Mouse (Mus musculus) liver, adult 2 months (tissue): ENCODE results near the gene Tmem219. TPM values are rescaled to one million over a fixed set of nuclear protein-coding genes. Genes with fewer than 3 reads are reported as not detected.
A peak's percentile ranks its signal among the peaks of the same experiment; 100 is the strongest.

Experiments used
- DNase-seq: peaks from one replicate; pipeline ENCODE4 v3.0.0-alpha.2; 2011; ENCODE audit warnings: low read depth, low spot score; ENCODE audit errors: extremely low read depth
- H3K27ac ChIP-seq: fragments of 200-500 bp; replicated peaks from 2 replicates; pipeline ENCODE4 v1.5.1; 2012; ENCODE audit warnings: low read depth, mild to moderate bottlenecking, control low read depth, inconsistent platforms, low read length; ENCODE audit not compliant: insufficient read depth
- H3K27me3 ChIP-seq: fragments of 200-500 bp; 2 replicates; pipeline ENCODE4 v1.6.1; 2012; ENCODE audit warnings: mild to moderate bottlenecking, moderate library complexity, low read length, inconsistent platforms; ENCODE audit not compliant: control insufficient read depth, insufficient read depth
- H3K36me3 ChIP-seq: fragments of 200-500 bp; 2 replicates; pipeline ENCODE4 v1.6.1; 2012; ENCODE audit warnings: low read length, inconsistent platforms; ENCODE audit not compliant: control insufficient read depth, insufficient read depth
- H3K4me1 ChIP-seq: fragments of 200-500 bp; 2 replicates; pipeline ENCODE4 v1.6.1; 2011; ENCODE audit warnings: low read length; ENCODE audit not compliant: control insufficient read depth, insufficient read depth
- H3K4me3 ChIP-seq: fragments of 200-500 bp; 2 replicates; pipeline ENCODE4 v1.5.1; 2011; ENCODE audit warnings: low read depth, mild to moderate bottlenecking, control low read depth, low read length, moderate library complexity; ENCODE audit not compliant: insufficient read depth
- H3K79me2 ChIP-seq: fragments of 200-500 bp; 2 replicates; pipeline ENCODE4 v1.6.1; 2012; ENCODE audit warnings: inconsistent platforms, mild to moderate bottlenecking, low read length, moderate library complexity; ENCODE audit not compliant: control insufficient read depth, insufficient read depth
- H3K9ac ChIP-seq: fragments of 200-500 bp; 2 replicates; pipeline ENCODE4 v1.6.1; 2012; ENCODE audit warnings: low read depth, mild to moderate bottlenecking, control low read depth, inconsistent platforms, low read length
- CTCF ChIP-seq: fragments of 200-500 bp; IDR thresholded peaks from 2 replicates; pipeline ENCODE4 v1.5.1; 2011; ENCODE audit warnings: low read depth, low read length, control low read depth
- POLR2A ChIP-seq: fragments of 200-500 bp; IDR thresholded peaks from 2 replicates; pipeline ENCODE4 v1.6.1; 2011; ENCODE audit warnings: low read length, control low read depth; ENCODE audit not compliant: insufficient read depth; ENCODE audit errors: extremely low read depth
- WGBS: fragments of 180-500 bp; shearing (Covaris S2); methylation state at CpG from one replicate; pipeline ENCODE4 v1.1.7; 2018; 5-methylcytosine and 5-hydroxymethylcytosine counted together
- polyA plus RNA-seq: library from polyadenylated mRNA; depleted of rRNA; stranded (reverse); fragments of >200 nt; gene quantifications from 2 replicates; pipeline ENCODE4 v1.2.3, GENCODE M21; 2012
- total RNA-seq: library from RNA; depleted of rRNA; stranded (reverse); fragments of >200 nt; gene quantifications from 2 replicates; pipeline ENCODE4 v1.2.3, GENCODE M21; 2014

Gene Tmem219
- total and polyA plus RNA-seq, 2 experiments, result 78.4 to 120 TPM

GRCm38 (mm10) chr7:126867534-126867933, 55.2 kb downstream of the Tmem219 start:
- no peak for DNase-seq
- 87% methylated on average over 2 of the region's 2 CpGs for WGBS
- Histone ChIP-seq H3K36me3 (peaks cover 27% of the 10 kb centered on the region; the same call in 1 of the 2 replicates), H3K27me3 (no peaks in the 10 kb centered on the region), H3K4me1 (peaks cover 2% of the 10 kb centered on the region; the same call in 1 of the 2 replicates), H3K79me2 (no peaks in the 10 kb centered on the region), H3K4me3 (no peak overlapping the region), H3K27ac (no peak overlapping the region), H3K9ac (no peak overlapping the region)
- TF ChIP-seq CTCF (no peak), POLR2A (no peak)

- H3K79me2 ChIP-seq, result no peaks in the 10 kb centered on the region
- H3K4me3 ChIP-seq, result no peak overlapping the region
- 70% methylated on average over 6 of the region's 6 CpGs for WGBS
- H3K4me1 ChIP-seq, result peaks cover 7% of the 10 kb centered on the region; the same call in 1 of the 2 replicates
- no peak for DNase-seq
- H3K36me3 ChIP-seq, result peaks cover 10% of the 10 kb centered on the region; the same call in 1 of the 2 replicates
- TF ChIP-seq POLR2A, result no peak
- TF ChIP-seq CTCF, result no peak
- no peaks in the 10 kb centered on the region for H3K27me3 ChIP-seq
- H3K27ac ChIP-seq, result no peak overlapping the region
- H3K9ac ChIP-seq, result no peak overlapping the region
Observed at GRCm38 (mm10) chr7:126863791-126864190, 58.9 kb downstream of the Tmem219 start.

- H3K36me3 ChIP-seq, result peaks cover 5% of the 10 kb centered on the region; the same call in 1 of the 2 replicates
Observed at GRCm38 (mm10) chr7:126862147-126862784, 60.5 kb downstream of the Tmem219 start, which contains the start of gene Ino80e. TSS of gene Ino80e (minus strand) at chr7:126862377.

GRCm38 (mm10) chr7:126861429-126862130, 61.1 kb downstream of the Tmem219 start, which contains the start of gene Hirip3:
TSS of gene Hirip3 (plus strand) at chr7:126861972.
- 2% methylated on average over 42 of the region's 42 CpGs for WGBS
- Histone ChIP-seq H3K27ac (peak within 1 kb of the TSS; percentile 50), H3K4me3 (peak within 1 kb of the TSS; percentile 64), H3K9ac (peak within 1 kb of the TSS; percentile 61), H3K4me1 (peaks cover 7% of the 10 kb centered on the region; the same call in 1 of the 2 replicates), H3K79me2 (no peaks in the 10 kb centered on the region), H3K36me3 (no peaks in the 10 kb centered on the region; the same call in 1 of the 2 replicates), H3K27me3 (no peaks in the 10 kb centered on the region)
- peak; percentile 88 for DNase-seq
- TF ChIP-seq POLR2A (peak; percentile 58; the same call in 1 of the 2 replicates), CTCF (no peak)

More at GRCm38 (mm10) chr7:126862147-126862784, 60.5 kb downstream of the Tmem219 start, which contains the start of gene Ino80e:
- DNase-seq, result peak; percentile 78
- peaks cover 7% of the 10 kb centered on the region; the same call in 1 of the 2 replicates for H3K4me1 ChIP-seq
- H3K27ac ChIP-seq, result peak within 1 kb of the TSS; percentile 50
- no peaks in the 10 kb centered on the region for H3K79me2 ChIP-seq
- under 1% methylated on average over 41 of the region's 41 CpGs for WGBS
- H3K4me3 ChIP-seq, result peak within 1 kb of the TSS; percentile 64
- no peaks in the 10 kb centered on the region for H3K27me3 ChIP-seq
- TF ChIP-seq CTCF (no peak), POLR2A (0 out of 2 replicates have a peak, but pooled peaks have one; percentile 10)
- H3K9ac ChIP-seq, result peak within 1 kb of the TSS; percentile 61

GRCm38 (mm10) chr7:126860987-126861386, 61.7 kb downstream of the Tmem219 start:
- Histone ChIP-seq H3K27ac (no peak overlapping the region), H3K36me3 (no peaks in the 10 kb centered on the region), H3K4me1 (peaks cover 7% of the 10 kb centered on the region; the same call in 1 of the 2 replicates), H3K9ac (peak overlapping the region; percentile 61), H3K27me3 (no peaks in the 10 kb centered on the region), H3K4me3 (peak overlapping the region; percentile 64), H3K79me2 (no peaks in the 10 kb centered on the region)
- TF ChIP-seq CTCF, result no peak
- TF ChIP-seq POLR2A, result no peak
- 60% methylated on average over 5 of the region's 5 CpGs for WGBS
- no peak for DNase-seq
